Mouse (Mus musculus) spleen, postnatal 10 days (tissue): ENCODE measurements around the gene Dlx3.

ENCODE experiments used
- DNase-seq, 2 experiments: peaks; one replicate each; pipeline ENCODE4 v3.0.0; 2021 to 2022; ENCODE audit warnings: low spot score in 2 of 2

Dlx3 gene

DNA sequence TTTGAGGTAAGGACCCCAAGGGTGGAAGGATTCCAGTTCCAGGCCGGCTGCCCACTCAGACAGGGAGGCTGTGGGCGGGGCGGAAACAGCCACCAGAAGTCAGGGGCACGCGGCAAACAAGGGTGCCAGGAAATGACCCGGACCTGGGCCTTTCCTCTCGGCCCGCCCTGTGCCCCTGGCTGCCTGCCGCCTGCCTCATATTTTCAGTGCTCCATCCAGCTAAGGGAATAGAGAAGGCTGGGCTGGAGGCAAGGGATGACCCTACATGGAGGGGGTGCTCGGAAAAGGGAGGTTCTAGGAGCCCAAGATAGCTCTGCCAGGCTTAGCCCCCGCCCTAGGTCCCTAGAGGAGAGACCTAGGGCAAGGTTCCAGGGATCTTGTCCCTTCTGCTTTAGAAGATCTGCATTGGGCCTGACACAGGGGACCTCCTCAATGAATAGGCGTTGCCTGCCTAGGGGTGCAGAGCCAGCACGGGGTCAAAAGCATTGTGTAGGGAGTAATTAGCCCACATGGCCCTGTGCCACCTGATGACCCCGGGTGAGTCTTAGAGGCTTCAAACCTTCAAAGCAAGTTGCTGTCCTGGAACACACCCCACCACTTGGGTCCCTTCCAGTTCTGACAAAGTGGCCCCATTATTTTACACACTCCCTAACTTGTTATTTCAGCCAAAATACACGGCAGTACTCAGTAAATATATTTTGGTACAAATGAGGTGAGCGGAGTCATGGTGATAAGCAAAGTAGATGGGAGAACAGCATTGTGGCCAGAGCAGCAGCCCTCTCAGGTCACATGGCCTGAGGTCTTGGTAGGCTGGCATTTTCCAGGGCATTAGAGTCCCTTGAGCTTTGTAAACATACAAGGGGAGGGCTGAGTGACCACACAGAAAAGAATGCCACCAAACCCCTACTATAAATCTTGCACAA is 30.8 kb upstream of the Dlx3 start:
- peak in 1 of 2 experiments; percentile 23 for DNase-seq

DNA sequence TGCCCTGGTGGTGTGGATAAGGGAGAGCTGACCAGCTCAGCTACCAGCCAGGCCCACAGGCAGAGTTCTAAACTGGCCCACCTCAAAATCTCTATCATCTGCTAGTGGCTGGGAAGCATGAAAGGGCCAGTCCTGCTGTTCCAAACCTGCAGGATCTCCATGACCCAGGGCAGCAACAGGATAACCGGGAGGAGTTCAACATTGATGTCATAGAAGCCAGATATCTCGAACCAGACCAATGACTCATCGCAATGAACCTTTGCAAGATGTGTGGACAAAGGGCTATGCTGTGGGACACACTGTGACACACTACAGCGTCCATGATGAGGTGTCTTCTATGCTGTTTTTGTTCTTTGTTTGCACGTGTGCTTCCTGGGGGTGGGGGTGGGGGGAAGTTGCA is 26.8 kb upstream of the Dlx3 start:
- no peak for DNase-seq

DNA sequence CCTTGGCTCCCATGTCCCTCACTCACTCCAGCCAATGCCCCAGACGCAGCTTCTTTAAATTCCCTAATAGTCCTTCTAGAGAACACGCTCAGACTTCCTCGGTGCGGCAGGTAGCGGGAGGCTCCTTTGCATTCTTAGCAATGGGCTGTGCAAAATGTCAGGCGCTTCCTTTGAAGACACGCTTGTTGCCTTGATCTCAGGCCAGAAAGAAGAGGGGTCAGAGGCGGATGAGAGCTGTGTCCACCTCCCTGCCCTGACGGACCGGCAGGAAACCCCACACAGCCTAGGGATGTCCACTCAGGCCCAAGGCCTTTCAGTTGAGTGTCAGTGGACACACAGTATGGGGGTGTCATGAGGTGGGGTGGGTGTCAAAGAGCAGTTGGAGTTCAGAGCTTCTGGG is 24.3 kb upstream of the Dlx3 start:
- DNase-seq: no peak

DNA sequence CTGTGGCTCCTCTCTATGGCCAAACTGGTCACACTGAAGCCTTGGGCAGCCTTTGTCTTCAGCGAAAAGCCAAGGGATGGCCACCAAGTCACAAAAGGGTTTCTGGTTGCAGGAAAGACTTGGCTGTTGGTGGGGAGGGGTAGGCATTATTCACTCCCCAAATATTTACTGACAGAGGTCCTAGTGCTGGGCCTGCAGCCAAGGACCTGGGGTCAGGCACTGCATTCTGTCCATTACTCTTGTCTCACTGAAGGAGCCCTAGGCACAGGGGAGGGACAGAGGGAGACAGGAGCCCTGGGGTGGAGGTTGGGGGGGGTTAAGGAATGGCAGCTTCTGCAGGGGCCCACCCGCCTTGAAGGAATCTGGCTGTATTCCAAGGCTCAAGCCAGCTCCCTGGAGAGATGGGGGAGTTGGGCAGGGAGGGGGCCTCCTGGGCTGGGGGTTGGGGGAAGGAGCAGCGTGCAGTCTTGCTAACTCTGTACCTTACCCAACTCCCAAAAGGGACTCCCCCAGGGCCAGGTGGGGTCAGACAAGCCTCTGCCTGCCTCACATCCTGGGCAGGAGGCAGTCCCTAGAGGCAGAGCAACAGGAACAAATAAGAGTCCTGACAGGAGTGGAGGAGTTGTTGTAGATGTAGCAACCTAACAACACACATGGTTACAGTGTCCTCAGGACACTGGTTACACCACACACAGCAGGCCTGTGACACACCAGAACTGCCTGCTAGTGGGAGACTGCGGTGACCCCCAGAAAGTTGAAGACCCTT is 23.1 kb upstream of the Dlx3 start:
- DNase-seq: no peak

DNA sequence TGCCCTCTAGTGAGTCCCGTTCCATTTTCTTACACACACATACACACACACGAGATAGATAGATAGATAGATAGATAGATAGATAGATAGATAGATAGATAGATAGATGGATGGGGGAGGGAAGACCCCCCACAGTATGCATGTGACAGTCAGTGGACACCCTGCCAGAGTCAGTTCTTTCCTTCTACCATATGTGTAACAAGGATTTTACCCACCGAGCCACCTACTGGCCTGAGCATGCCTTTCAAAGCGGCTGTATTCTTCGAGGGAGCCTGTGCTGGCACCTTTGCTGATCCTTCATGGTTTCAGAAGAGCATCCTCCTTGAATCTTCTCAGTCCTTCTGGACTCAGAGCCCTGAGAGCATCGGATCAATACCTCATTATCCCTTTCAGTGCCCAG is 22.0 kb upstream of the Dlx3 start:
- DNase-seq: no peak

DNA sequence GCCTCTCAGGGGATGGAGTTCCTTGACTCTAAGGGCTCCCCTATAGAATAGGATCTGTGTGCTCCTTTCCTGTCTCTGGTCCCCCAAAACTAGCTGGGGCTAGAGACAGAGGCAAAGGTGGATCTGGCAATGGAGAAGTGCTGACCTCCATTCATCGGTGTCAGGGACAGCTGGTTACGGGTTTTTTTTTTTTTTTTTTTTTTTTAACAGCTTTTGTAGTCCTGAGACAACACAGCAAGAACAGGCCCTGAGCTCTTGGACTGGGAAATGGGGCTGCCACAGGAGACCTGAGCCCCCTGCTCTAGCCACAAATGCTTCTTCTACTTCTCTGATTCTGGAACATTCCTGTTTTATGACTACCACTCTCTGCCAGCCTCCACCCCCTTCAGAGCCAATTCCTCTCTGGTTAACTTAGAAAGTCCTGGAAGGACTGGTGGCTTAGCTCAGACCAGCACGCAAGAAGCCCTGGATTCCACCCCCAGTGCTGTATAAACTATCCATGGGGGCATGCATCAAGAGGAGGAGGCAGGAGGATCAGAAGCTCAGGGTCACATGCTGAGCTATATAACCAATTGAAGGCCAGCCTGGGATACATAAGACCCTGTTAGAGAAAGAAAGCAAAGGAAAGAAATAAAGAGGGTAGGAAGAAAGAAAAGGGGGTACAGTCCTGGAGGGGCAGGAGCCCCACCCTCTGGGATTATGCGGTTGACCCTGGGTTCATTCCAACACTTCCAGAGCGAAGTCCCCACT is 21.4 kb upstream of the Dlx3 start:
- no peak for DNase-seq

DNA sequence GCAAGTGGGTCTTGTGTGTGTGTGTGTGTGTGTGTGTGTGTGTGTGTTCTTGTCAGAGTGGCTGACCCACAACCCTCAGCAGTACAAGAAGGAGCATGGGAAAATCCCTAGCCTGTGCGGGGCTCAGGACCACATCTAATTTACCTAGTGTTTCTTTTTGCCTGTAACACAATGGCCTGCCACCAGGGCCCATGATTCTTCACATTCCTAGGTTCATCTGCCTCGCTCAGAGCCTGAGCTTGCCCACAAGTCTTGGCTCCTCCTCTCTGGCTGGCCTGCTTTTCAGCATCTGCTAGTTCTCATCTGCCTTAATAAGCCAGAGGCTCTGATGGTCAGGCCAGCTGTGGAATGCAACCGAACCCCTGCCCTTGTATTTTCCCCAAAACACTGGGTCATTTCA is 19.5 kb upstream of the Dlx3 start:
- DNase-seq: no peak

DNA sequence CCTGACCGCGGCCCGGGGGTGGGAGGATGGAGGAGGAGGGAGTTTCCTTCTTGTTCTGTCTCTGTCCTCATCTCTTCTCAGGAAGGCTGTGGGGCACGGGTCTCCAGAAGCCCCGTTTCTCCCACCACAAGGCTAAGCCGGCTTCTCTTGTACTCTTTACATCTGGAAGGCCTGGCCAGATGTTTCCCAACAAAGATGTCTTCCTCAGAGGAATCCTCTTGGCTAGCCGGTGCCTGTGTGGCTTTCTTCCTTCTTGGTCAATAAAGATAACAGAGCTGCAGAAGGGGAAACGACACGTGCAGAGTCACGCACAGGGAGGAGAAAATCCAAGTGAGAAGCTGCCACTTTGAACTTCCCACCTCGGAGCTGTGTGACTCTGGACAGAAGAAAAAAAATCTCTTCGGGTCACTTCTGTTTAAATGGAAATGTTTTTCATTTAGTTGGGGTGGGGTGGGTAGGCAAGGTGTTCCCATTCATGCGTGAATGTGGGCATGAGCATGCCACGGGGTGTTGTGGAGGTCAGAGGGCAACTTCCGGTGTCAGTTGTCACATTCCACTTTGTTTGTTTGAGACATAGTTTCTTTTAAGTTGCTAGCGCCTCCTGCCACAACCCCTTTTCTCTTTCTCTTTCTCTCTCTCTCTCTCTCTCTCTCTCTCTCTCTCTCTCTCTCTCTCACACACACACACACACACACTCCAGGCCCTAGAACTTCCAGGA is 18.7 kb upstream of the Dlx3 start:
- no peak for DNase-seq

DNA sequence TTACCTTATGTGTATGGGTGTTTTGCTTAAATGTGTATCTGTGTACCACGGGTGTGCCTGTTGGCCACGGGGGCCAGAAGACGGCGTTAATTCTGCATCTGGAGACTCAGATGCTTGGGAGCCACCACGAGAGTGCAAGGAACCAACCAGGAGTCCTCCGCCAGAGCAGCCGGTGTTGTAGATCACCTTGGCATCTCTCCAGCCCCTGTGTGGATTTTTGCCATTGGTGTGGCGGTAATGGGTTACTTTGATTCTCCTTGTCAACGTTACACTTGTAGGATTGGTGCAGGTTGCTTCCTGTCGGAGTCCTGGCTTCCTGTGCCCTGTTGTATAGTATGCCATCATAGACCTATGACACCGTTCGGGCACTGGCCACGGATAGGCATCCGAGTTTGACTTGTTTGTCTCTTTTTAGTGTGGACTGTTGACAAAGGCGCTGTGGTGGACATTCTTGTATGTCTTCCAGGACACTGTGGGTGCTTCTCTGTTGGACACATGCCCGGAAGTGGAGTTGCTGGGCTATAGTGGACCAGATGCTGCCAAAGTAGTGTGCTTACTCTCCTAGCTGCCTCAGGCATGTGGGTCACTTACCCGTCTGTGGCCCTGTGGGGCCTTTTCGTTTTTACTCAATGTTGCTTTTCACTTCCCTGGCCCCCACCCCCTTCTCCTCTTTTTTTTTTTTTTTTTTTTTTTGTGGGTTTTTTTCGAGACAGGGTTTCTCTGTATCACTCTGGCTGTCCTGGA is 17.6 kb upstream of the Dlx3 start:
- no peak for DNase-seq

DNA sequence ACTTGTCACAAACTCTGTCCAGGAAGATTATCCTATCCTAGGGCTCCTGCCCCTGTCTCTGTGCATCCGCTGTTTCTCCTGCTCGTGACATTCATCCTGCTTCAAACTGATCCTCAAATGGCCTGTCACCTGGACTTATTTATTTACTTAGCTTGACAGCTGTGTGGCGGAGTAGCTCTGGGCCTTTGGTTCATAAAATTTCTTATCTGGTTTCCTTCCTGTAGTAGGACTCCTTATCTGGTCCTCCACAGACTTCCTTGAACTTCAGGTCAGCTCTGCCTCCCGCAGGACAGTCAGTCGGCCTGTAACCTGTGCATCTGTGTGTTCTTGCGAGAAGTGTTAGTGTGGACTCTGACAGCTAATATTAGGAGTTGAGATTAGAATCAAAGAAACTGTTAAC is 15.7 kb upstream of the Dlx3 start:
- DNase-seq: no peak

DNA sequence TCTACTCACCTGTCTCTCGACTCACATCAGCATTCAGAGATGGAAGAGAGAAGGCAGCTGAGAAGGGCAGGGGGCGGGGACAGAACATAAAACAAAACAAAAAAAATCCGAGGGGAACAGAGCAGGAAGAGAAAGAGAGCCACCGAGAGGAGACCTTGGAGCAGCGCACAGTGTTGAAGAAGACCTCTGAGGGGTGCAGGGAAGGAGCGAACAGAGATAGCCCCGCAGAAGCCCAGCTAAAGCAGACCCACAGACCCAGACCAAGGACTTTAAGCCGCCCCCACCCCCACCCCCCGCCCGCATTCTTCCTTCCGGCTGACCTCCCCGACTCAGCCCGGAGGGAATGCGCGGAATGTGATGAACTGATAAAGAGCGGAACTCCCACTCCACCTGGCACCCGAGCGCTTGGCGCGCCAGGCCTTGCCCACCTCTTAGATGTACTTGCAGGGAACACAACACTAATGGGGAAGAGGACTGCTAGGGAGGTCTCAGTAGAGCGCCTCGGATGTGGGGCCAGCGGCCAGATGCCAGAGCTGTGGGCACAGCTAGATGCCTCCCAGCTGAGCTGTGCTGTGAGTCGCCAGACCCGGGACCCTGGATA is 14.5 kb upstream of the Dlx3 start:
- DNase-seq: no peak

DNA sequence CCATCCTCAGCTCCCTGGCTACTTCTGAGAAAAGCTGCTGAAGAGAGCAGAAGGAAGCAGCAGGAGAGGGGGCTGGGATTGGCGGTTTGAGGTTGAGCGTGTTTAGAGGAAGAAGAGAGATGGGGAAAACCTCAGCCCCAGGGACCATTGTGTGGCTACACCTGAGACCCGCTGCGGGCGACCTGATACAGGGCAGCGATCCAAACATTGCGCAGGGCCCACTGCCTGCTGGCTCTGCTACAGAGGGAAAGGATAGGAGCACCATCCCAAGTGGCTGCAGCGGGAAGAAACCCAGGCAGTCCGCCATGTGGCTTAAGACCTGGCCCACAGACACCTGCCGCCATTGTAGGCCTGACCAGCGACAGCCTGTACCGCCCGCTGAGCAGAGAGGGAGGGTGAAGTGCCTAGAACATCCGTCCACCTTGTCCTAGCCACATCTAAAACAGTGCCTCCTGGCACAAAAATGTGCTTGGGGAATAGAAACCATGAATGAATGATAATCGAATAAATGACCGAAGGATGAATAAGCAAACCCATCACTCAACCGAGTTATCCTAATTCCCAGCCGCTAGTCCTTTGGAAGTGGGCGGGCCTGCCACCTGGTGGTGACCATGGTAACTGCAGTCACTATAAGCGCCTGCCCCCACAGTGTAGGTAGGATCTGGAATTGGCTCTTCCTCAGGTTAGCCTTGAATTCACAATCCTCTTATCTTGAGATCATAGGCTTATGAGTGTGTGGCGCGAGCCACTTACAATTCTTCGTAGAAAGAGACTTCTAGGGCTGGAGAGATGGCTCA is 13.3 kb upstream of the Dlx3 start:
- peak; percentile 66 to 72 for DNase-seq

DNA sequence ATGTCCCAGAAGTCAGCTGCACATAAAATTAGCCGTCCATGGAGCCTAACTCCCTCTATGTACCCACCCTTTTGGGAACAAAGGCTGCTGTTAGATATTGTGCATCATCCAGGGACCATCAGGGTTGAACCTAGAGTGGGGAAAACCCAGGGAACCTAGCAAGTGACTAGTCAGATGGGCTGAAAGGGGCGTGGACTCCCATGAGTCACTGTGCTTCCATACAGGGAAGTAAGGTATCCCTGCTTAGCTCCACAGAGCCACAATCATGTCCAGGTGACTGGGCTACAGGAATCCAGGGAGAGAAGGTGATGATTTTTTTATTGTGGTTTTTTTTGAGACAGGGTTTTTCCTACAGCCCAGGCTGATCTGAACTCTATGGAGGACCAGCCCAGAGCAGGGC is 10.9 kb upstream of the Dlx3 start:
- DNase-seq: no peak

DNA sequence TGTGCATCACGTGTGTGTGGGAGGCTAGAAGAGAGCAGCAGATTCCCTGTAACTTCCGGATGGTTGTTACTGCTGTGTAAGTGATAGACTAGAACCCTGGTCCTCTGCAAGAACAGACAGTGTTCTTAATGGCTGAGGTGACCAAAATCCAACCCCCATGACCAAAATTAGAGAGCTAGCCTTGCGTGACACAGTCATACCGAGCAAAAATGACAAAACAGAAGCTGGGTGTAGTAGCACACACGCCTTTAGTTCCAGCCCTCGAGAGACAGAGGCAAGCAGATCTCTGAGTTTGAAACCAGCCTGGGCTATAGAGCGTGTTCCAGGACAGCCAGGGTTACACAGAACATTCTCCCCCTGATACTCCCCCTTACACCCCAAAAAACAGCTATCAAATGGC is 9.8 kb upstream of the Dlx3 start:
- no peak for DNase-seq

DNA sequence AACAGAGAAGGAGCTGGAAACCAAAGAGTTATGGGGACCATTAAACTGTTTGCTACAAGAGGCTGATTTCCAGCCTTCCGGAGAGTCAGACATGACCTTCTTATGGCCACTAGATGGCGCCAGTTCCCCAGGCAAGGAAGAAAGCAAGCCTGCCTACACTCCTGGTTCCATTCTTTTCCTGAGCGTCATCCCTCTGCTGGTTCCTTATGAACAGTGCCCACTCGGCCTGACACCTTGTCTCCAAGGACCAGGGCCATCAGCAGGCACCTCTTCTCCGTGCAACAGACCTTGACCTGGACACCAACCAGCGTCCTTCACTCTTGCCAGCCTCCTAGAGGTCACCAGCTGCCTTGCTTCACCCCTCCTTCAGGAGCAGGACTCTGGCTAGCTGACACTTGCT is 2.9 kb upstream of the Dlx3 start:
- DNase-seq: peak; percentile 40 to 67

DNA sequence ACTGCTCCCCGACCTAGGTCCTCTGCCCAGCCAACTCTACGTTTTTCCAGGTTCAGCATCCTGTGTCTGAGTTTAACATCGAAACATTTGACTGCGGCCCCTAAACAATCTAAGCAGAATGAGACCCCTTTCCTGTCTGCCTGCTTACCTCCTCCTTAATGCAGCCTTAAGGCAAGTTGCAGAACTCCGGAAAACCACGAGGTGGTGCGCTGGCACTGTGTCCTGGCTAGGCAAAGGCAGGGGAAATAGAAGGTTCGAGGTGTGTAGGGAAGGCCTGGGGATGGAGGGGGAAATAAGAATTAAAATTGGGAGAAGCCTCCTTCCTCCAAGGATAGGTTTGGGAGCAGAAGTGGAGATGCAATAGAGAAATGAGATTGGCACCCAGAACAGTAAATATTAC is 1.4 kb upstream of the Dlx3 start:
- peak; percentile 37 to 75 for DNase-seq

DNA sequence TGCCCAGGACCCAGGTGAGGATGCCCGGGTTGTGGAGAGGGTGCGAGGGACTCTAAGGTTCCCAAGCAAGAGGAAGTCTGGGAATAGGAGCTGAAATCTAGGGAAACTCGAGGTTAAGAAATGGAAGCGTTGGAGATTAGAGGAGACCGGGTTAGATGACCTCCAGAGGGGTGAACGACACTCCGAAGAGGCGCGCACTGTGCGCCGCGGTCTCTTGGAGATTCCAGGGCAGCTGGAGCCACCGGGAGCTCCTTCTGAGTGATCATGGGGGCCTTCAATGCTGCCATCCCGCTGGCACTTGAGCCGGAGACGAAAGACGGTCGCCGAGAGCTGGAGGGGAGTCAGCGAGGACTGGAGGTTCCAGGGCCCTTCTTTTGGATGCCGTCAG is 708 bp downstream of the Dlx3 start:
- no peak for DNase-seq

DNA sequence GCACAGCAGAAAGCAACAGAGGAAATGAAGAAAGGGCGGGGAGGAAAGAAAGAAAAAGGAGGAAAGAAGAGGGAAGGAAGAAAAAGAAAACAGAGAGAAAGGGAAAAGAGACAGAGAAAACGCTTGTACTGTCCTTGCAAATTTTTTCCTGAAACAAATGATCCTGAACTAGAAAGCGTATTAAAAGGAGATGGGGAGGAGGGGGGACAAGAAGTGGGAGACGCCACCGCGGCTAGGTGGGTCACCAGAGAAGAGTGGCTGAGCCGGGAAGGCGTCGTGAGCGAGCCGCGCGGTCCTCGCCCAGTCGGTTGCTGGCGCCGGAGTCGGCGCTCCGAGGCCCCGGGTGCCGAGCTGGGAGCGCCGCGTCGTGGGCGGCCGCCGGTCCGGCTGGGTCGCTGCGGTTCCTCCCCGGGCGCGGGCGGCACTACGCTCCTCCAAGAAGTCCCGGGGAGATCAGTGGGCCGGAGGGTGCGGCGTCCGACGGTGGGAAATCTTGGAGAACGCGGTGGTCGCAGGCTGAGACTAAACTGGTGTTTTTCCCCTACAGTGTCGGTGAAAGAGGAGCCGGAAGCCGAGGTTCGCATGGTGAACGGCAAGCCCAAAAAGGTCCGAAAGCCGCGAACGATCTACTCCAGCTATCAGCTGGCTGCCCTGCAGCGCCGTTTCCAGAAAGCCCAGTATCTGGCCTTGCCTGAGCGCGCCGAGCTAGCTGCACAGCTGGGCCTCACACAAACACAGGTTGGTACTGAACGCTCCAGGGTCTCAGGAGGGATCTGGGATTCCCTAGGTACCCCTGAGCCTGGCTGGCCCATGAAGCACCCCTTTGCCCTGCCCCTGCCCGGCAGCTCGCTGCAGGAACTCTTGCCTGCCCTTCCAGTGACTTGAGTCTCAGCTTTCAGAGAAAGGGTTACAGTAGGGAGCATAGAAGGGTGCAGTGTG is 1.5 kb downstream of the Dlx3 start:
- DNase-seq: no peak

DNA sequence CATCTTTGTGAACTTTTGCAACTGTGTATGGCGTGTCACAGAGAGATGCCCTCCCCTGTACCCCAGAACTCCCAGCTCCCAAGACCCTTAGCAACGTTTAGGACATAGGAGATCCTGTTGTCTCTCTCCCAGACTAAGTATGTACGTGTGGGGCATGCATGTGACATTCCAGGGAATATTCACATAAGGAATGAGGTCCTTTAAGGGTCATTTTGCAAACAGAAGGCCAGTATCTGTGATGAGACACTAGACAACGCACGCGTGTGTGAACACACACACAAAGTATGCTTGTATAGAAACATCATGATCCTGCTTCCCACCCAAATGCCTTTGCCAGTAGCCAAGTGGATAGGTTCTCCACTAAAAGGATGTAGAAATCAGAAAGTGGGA is 2.2 kb downstream of the Dlx3 start:
- DNase-seq: no peak
